ENCODE assay signal across 13 mouse cellular contexts in genomic region chr1:73077156-73077555, GRCm38 (mm10).
"Had no signal": no experiment of that assay in that cellular context is flagged by ENCODE, and none has a peak within 500 bp of the region (broad histone marks: within the 10 kb centered on the region; RNA-seq: fewer than 3 reads in every experiment).

No protein-coding gene starts in this region.

- H3K4me2 ChIP-seq: kidney, embryonic 15.5 days; liver, embryonic 11.5 days; liver, embryonic 15.5 days; neural tube, embryonic 12.5 days had no signal

- DNase-seq: kidney, adult 2 months; kidney, postnatal 25 days; layer of hippocampus, postnatal 36 days; lung, adult 2 months; lung, postnatal 36 days; midbrain, embryonic 14.5 days; right cerebral cortex, postnatal 14 days; thymus, postnatal 36 days had no signal

- H3K9me3 ChIP-seq: kidney, embryonic 15.5 days; liver, embryonic 15.5 days; neural tube, embryonic 12.5 days had no signal

- H3K27me3 ChIP-seq: kidney, embryonic 15.5 days; liver, embryonic 15.5 days; neural tube, embryonic 12.5 days had no signal

- H3K9ac ChIP-seq: kidney, embryonic 15.5 days; liver, embryonic 15.5 days; neural tube, embryonic 12.5 days had no signal

- H3K4me3 ChIP-seq: kidney, embryonic 15.5 days; liver, embryonic 15.5 days; neural tube, embryonic 12.5 days had no signal

- H3K27ac ChIP-seq: kidney, embryonic 15.5 days; liver, embryonic 15.5 days; neural tube, embryonic 12.5 days had no signal

- ATAC-seq: lung, postnatal 0 days had no signal

- H3K36me3 ChIP-seq: kidney, embryonic 15.5 days; liver, embryonic 15.5 days; neural tube, embryonic 12.5 days had no signal

- H3K4me1 ChIP-seq: kidney, embryonic 15.5 days; neural tube, embryonic 12.5 days had no signal
